Comparison of ENCODE assay signal across 29 mouse cellular contexts in the genomic region with DNA sequence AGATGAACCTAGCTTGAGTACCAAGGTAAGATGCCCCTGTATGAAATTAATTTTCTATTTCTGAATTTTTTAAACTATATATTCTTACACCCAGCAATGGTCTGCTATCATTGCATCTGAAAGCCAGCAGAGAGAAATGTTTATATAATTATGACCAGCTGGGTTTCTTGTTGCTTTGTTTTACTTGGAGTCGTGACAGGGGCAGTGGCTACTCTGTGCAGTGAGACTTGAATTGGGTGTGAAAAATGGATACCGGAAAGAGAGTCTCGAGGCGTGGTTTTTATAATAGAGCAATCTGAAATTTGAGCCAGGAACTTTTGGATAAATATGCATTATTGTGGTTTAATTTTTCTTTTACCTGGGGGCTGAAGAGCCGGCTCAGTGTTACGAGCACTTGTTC. TPM values are rescaled to one million over a fixed set of nuclear protein-coding genes. Genes with fewer than 3 reads are reported as not detected.
DNase-seq lines count a peak whose midpoint lies in the region; ATAC-seq and TF ChIP-seq lines count a peak whose summit lies in the region.
"Had no signal": no experiment of that assay in that cellular context is flagged by ENCODE, and none has a peak within 500 bp of the region (broad histone marks: within the 10 kb centered on the region; RNA-seq: fewer than 3 reads in every experiment).

No protein-coding gene starts in this region.

- H3K27me3 ChIP-seq in kidney, adult 2 months (replicated peaks; ENCODE audit: control insufficient read depth, insufficient read depth, low read length) = no peaks in the 10 kb centered on the region
- H3K27me3 ChIP-seq in kidney, embryonic 15.5 days = no peaks in the 10 kb centered on the region
- no peaks in the 10 kb centered on the region for H3K27me3 ChIP-seq in liver, embryonic 12.5 days (replicated peaks)
- no peaks in the 10 kb centered on the region for H3K27me3 ChIP-seq in liver, embryonic 11.5 days (replicated peaks; ENCODE audit: control insufficient read depth, insufficient read depth, low read length)
- H3K27me3 ChIP-seq: embryonic facial prominence, embryonic 13.5 days; forebrain, embryonic 15.5 days; heart, embryonic 15.5 days; hindbrain, embryonic 15.5 days; limb, embryonic 15.5 days; midbrain, embryonic 13.5 days had no signal

- peak; percentile 43 for DNase-seq in kidney, adult 2 months
- DNase-seq in liver, embryonic 11.5 days (ENCODE audit: low spot score) = no peak
- DNase-seq in NIH3T3 (ENCODE audit: low read depth) = peak; percentile 76
- DNase-seq in lung, postnatal 10 days = peak; percentile 27
- no peak for DNase-seq in adrenal gland, adult 18-20 months (ENCODE audit: low spot score in 2 of 2)
- DNase-seq: adrenal gland, postnatal 14 days; cerebellum, adult 2 months; cerebellum, postnatal 25 days; gastrocnemius, postnatal 14 days; thymus, adult 2 months; thymus, postnatal 4 days had no signal

- TF ChIP-seq POLR2A in kidney, adult 2 months (IDR thresholded peaks at IDR 0.05; ENCODE audit: low read depth, low read length) = no peak

- no peak for TF ChIP-seq CTCF in kidney, adult 2 months (conservative IDR thresholded peaks at IDR 0.05; ENCODE audit: insufficient read depth, insufficient read length, low read depth, low read length)

- WGBS in kidney, adult 2 months = 65% methylated on average over 6 of the region's 6 CpGs
- WGBS in kidney, embryonic 15.5 days = 67% methylated on average over 6 of the region's 6 CpGs
- WGBS in liver, embryonic 12.5 days (ENCODE audit: insufficient replicate concordance) = 85% methylated on average over 6 of the region's 6 CpGs
- WGBS in liver, embryonic 11.5 days = 80% methylated on average over 6 of the region's 6 CpGs

- H3K4me3 ChIP-seq in kidney, adult 2 months (ENCODE audit: insufficient read depth, low read depth, low read length) = no peak overlapping the region
- no peak overlapping the region for H3K4me3 ChIP-seq in kidney, embryonic 15.5 days (replicated peaks)
- H3K4me3 ChIP-seq in liver, embryonic 12.5 days = no peak overlapping the region
- H3K4me3 ChIP-seq in liver, embryonic 11.5 days (ENCODE audit: low read depth, low read length) = no peak overlapping the region
- H3K4me3 ChIP-seq: embryonic facial prominence, embryonic 13.5 days; forebrain, embryonic 15.5 days; heart, embryonic 15.5 days; hindbrain, embryonic 15.5 days; limb, embryonic 15.5 days; megakaryocyte, embryonic 14.5 days; midbrain, embryonic 13.5 days had no signal

- no peak for ATAC-seq in kidney, embryonic 15.5 days (replicated peaks; ENCODE audit: low FRiP score)
- ATAC-seq in liver, embryonic 12.5 days = no peak
- no peak for ATAC-seq in liver, embryonic 11.5 days (replicated peaks; ENCODE audit: low FRiP score)
- ATAC-seq: activated CD4-positive, CD25-positive, alpha-beta regulatory T cell, adult 4 months; forebrain, embryonic 15.5 days; midbrain, embryonic 13.5 days had no signal

- H3K36me3 ChIP-seq in kidney, adult 2 months (ENCODE audit: control insufficient read depth, insufficient read depth, low read length) = no peaks in the 10 kb centered on the region
- H3K36me3 ChIP-seq in kidney, embryonic 15.5 days = no peaks in the 10 kb centered on the region
- H3K36me3 ChIP-seq in liver, embryonic 12.5 days = no peaks in the 10 kb centered on the region
- H3K36me3 ChIP-seq in liver, embryonic 11.5 days (ENCODE audit: control insufficient read depth, insufficient read depth, low read length) = no peaks in the 10 kb centered on the region
- H3K36me3 ChIP-seq: embryonic facial prominence, embryonic 13.5 days; forebrain, embryonic 15.5 days; heart, embryonic 15.5 days; hindbrain, embryonic 15.5 days; limb, embryonic 15.5 days; midbrain, embryonic 13.5 days had no signal

- no peaks in the 10 kb centered on the region for H3K4me1 ChIP-seq in kidney, adult 2 months (ENCODE audit: control insufficient read depth, insufficient read depth, low read length)
- no peaks in the 10 kb centered on the region; the same call in 1 of the 2 replicates for H3K4me1 ChIP-seq in kidney, embryonic 15.5 days
- peaks cover 41% of the 10 kb centered on the region for H3K4me1 ChIP-seq in liver, embryonic 12.5 days
- H3K4me1 ChIP-seq in liver, embryonic 11.5 days (replicated peaks; ENCODE audit: control insufficient read depth, insufficient read depth, low read length) = peaks cover 10% of the 10 kb centered on the region
- H3K4me1 ChIP-seq: hindbrain, embryonic 15.5 days; midbrain, embryonic 13.5 days had no signal

- no peak overlapping the region for H3K4me2 ChIP-seq in kidney, embryonic 15.5 days
- H3K4me2 ChIP-seq in liver, embryonic 12.5 days = no peak overlapping the region
- H3K4me2 ChIP-seq in liver, embryonic 11.5 days = no peak overlapping the region
- H3K4me2 ChIP-seq: embryonic facial prominence, embryonic 13.5 days; forebrain, embryonic 15.5 days; heart, embryonic 15.5 days; hindbrain, embryonic 15.5 days; limb, embryonic 15.5 days; midbrain, embryonic 13.5 days had no signal

- H3K9me3 ChIP-seq in kidney, embryonic 15.5 days (replicated peaks) = no peaks in the 10 kb centered on the region
- H3K9me3 ChIP-seq in liver, embryonic 12.5 days (replicated peaks) = no peaks in the 10 kb centered on the region
- no peaks in the 10 kb centered on the region for H3K9me3 ChIP-seq in liver, embryonic 11.5 days (ENCODE audit: control insufficient read depth, low read length)
- H3K9me3 ChIP-seq: embryonic facial prominence, embryonic 13.5 days; forebrain, embryonic 15.5 days; heart, embryonic 15.5 days; hindbrain, embryonic 15.5 days; limb, embryonic 15.5 days; megakaryocyte, embryonic 14.5 days; midbrain, embryonic 13.5 days had no signal

- H3K27ac ChIP-seq in kidney, adult 2 months (ENCODE audit: insufficient read depth, low read depth, low read length) = no peak overlapping the region
- no peak overlapping the region for H3K27ac ChIP-seq in kidney, embryonic 15.5 days
- 0 out of 2 replicates have a peak overlapping the region, but pooled peaks have one; percentile 2 for H3K27ac ChIP-seq in liver, embryonic 12.5 days
- no peak overlapping the region for H3K27ac ChIP-seq in liver, embryonic 11.5 days (ENCODE audit: low read depth, low read length)
- H3K27ac ChIP-seq: embryonic facial prominence, embryonic 13.5 days; forebrain, embryonic 15.5 days; heart, embryonic 15.5 days; hindbrain, embryonic 15.5 days; limb, embryonic 15.5 days; midbrain, embryonic 13.5 days; stomach, postnatal 0 days had no signal

- H3K9ac ChIP-seq in kidney, embryonic 15.5 days = no peak overlapping the region
- no peak overlapping the region for H3K9ac ChIP-seq in liver, embryonic 12.5 days
- H3K9ac ChIP-seq in liver, embryonic 11.5 days (ENCODE audit: low read depth, low read length) = no peak overlapping the region
- H3K9ac ChIP-seq: embryonic facial prominence, embryonic 13.5 days; forebrain, embryonic 15.5 days; heart, embryonic 15.5 days; hindbrain, embryonic 15.5 days; limb, embryonic 15.5 days; midbrain, embryonic 13.5 days had no signal

RNA-seq across cellular contexts. Expression of a gene that starts 27.3 kb away (rescaled TPM):
- 0.03 and 0.10 TPM in 2 replicates for polyA plus RNA-seq in kidney, adult 2 months (2012; rRNA removed)
- polyA plus RNA-seq in kidney, embryonic 15.5 days (2015; fragmentation: Nextera tagmentation; extraction: Ambion mirVana) = not detected in 2 replicates
- polyA plus RNA-seq in liver, embryonic 12.5 days (2016; fragmentation: Nextera tagmentation; extraction: Ambion mirVana) = 0.67 and 0.80 TPM in 2 replicates
- 0.73 and 0.82 TPM in 2 replicates for polyA plus RNA-seq in liver, embryonic 11.5 days (2014; fragmentation: Nextera tagmentation; extraction: Ambion mirVana)
- not detected for total RNA-seq in adrenal gland, adult 18-20 months (2021)
- total RNA-seq: adrenal gland, postnatal 14 days; gastrocnemius, postnatal 14 days; heart, adult 18-20 months; hematopoietic stem cell, adult 5-6 weeks; left cerebral cortex, postnatal 25 days had no signal
- polyA plus RNA-seq: activated CD4-positive, CD25-positive, alpha-beta regulatory T cell, adult 4 months; C2C12; cerebellum, adult 2 months; embryonic facial prominence, embryonic 13.5 days; forebrain, embryonic 15.5 days; heart, embryonic 15.5 days; hindbrain, embryonic 15.5 days; intestine, embryonic 14.5 days; limb, embryonic 15.5 days; midbrain, embryonic 13.5 days; neural tube, embryonic 11.5 days; small intestine, adult 2 months; stomach, postnatal 0 days; thymus, adult 2 months had no signal

RNA-seq across cellular contexts. Expression of a gene that starts 54.8 kb away (rescaled TPM):
- 7.8 and 9.4 TPM in 2 replicates for polyA plus RNA-seq in kidney, adult 2 months (2012; rRNA removed)
- 18.8 and 19.7 TPM in 2 replicates for polyA plus RNA-seq in kidney, embryonic 15.5 days (2015; fragmentation: Nextera tagmentation; extraction: Ambion mirVana)
- polyA plus RNA-seq in liver, embryonic 12.5 days (2016; fragmentation: Nextera tagmentation; extraction: Ambion mirVana) = 17.3 and 19.1 TPM in 2 replicates
- 22.3 and 24.6 TPM in 2 replicates for polyA plus RNA-seq in liver, embryonic 11.5 days (2014; fragmentation: Nextera tagmentation; extraction: Ambion mirVana)
- total RNA-seq in adrenal gland, adult 18-20 months (2021) = 10 to 100 TPM; 37.8 to 47.4 TPM

Comparison
In these comparisons a context has a peak if more than half of its experiments do, and no peak if none do; other contexts are left out.
1. DNase-seq: peak in kidney, adult 2 months (single experiment), NIH3T3 (single experiment) and lung, postnatal 10 days (single experiment); none in liver, embryonic 11.5 days (single experiment) and adrenal gland, adult 18-20 months (0 of 2).